Mouse (Mus musculus): ENCODE measurements around the gene Mfsd6. TPM values are rescaled to one million over a fixed set of nuclear protein-coding genes. Genes with fewer than 3 reads are reported as not detected.

Gene Mfsd6
- total and polyA plus RNA-seq, 3 experiments: 2.9 to 6.4 TPM; not detected in 1

GRCm38 (mm10) chr1:52640266-52640665 is 87.0 kb downstream of the Mfsd6 start:
- Histone ChIP-seq H3K9me3 (replicated peaks; ENCODE audit: insufficient read depth, low read length) (no peaks in the 10 kb centered on the region), H3K36me3 (ENCODE audit: control insufficient read depth in 1 of 2, insufficient read depth in 2 of 2, low read length in 2 of 2) (peaks cover 0 to 18% of the 10 kb centered on the region in 2 experiments; a peak in 2 of 4 replicates), H3K4me1 (ENCODE audit: control insufficient read depth in 1 of 2, insufficient read depth in 2 of 2, low read length in 2 of 2) (peaks cover 7 to 10% of the 10 kb centered on the region in 2 experiments), H3K27ac (ENCODE audit: control insufficient read depth, low read depth, low read length) (peak overlapping the region; percentile 60), H3K4me3 (ENCODE audit: control insufficient read depth in 1 of 2, insufficient read depth in 1 of 2, low read depth in 2 of 2, low read length in 2 of 2) (no peak overlapping the region), H3K79me2 (ENCODE audit: control insufficient read depth, insufficient read depth, low read length, poor library complexity) (no peaks in the 10 kb centered on the region), H3K27me3 (ENCODE audit: control insufficient read depth in 1 of 2, insufficient read depth in 2 of 2, low read length in 2 of 2) (no peaks in the 10 kb centered on the region), H3K9ac (ENCODE audit: control insufficient read depth, low read depth, low read length, poor library complexity, severe bottlenecking) (no peak overlapping the region)
- DNase-seq (ENCODE audit: low read depth, low spot score): no peak
- TF ChIP-seq GABPA (IDR thresholded peaks at IDR 0.05; ENCODE audit: low read depth, low read length) (no peak), MAX (IDR thresholded peaks at IDR 0.05; ENCODE audit: low read length) (no peak), SMC3 (IDR thresholded peaks at IDR 0.05; ENCODE audit: low read depth, low read length) (no peak), GATA1 (IDR thresholded peaks at IDR 0.05; ENCODE audit: low read depth, low read length) (no peak), NRF1 (IDR thresholded peaks at IDR 0.05; ENCODE audit: insufficient read depth, low read depth, low read length, poor library complexity, severe bottlenecking) (no peak), CHD1 (IDR thresholded peaks at IDR 0.05; ENCODE audit: low read depth, low read length) (no peak), NELFE (IDR thresholded peaks at IDR 0.05; ENCODE audit: low read depth, low read length) (no peak), ETS1 (IDR thresholded peaks at IDR 0.05; ENCODE audit: low read depth, low read length) (no peak), TAL1 (IDR thresholded peaks at IDR 0.05; ENCODE audit: low read length) (no peak), POLR2AphosphoS2 (IDR thresholded peaks at IDR 0.05; ENCODE audit: low read length) (no peak), UBTF (IDR thresholded peaks at IDR 0.05; ENCODE audit: borderline replicate concordance, insufficient read depth, low read depth, low read length) (no peak), E2F4 (IDR thresholded peaks at IDR 0.05; ENCODE audit: borderline replicate concordance, low read depth, low read length) (no peak), ZNF384 (IDR thresholded peaks at IDR 0.05; ENCODE audit: low read depth, low read length) (no peak)

GRCm38 (mm10) chr1:52639090-52639489 is 88.2 kb downstream of the Mfsd6 start:
- no peak overlapping the region for H3K4me3 ChIP-seq (ENCODE audit: control insufficient read depth in 1 of 2, insufficient read depth in 1 of 2, low read depth in 2 of 2, low read length in 2 of 2)
- no peak overlapping the region for H3K9ac ChIP-seq (ENCODE audit: control insufficient read depth, low read depth, low read length, poor library complexity, severe bottlenecking)
- H3K9me3 ChIP-seq (replicated peaks; ENCODE audit: insufficient read depth, low read length): no peaks in the 10 kb centered on the region
- no peaks in the 10 kb centered on the region for H3K79me2 ChIP-seq (ENCODE audit: control insufficient read depth, insufficient read depth, low read length, poor library complexity)
- peaks cover 7 to 10% of the 10 kb centered on the region in 2 experiments for H3K4me1 ChIP-seq (ENCODE audit: control insufficient read depth in 1 of 2, insufficient read depth in 2 of 2, low read length in 2 of 2)
- peaks cover 0 to 18% of the 10 kb centered on the region in 2 experiments; a peak in 2 of 4 replicates for H3K36me3 ChIP-seq (ENCODE audit: control insufficient read depth in 1 of 2, insufficient read depth in 2 of 2, low read length in 2 of 2)
- no peak overlapping the region for H3K27ac ChIP-seq (ENCODE audit: control insufficient read depth, low read depth, low read length)
- TF ChIP-seq SIN3A (IDR thresholded peaks at IDR 0.05; ENCODE audit: low read length): no peak
- no peak for TF ChIP-seq USF2 (IDR thresholded peaks at IDR 0.05; ENCODE audit: borderline replicate concordance in 1 of 2, insufficient read depth in 1 of 2, low read depth in 1 of 2, low read length in 2 of 2)
- TF ChIP-seq HCFC1 (IDR thresholded peaks at IDR 0.05; ENCODE audit: low read depth, low read length): no peak
- TF ChIP-seq TBP (IDR thresholded peaks at IDR 0.05; ENCODE audit: low read depth, low read length): no peak
- TF ChIP-seq TCF12 (IDR thresholded peaks at IDR 0.05; ENCODE audit: low read depth, low read length): no peak
- H3K27me3 ChIP-seq (ENCODE audit: control insufficient read depth in 1 of 2, insufficient read depth in 2 of 2, low read length in 2 of 2): no peaks in the 10 kb centered on the region
- DNase-seq (ENCODE audit: low read depth, low spot score): no peak
